Mouse (Mus musculus) forebrain, embryonic 11.5 days (tissue): ENCODE measurements around the gene Ppm1m. TPM values are rescaled to one million over a fixed set of nuclear protein-coding genes. Genes with fewer than 3 reads are reported as not detected.

Source experiments
- ATAC-seq: fragments of 200-750 bp; cut with Nextera tagmentation; replicated peaks from 2 replicates; pipeline ENCODE4 v1.8.0; 2017; ENCODE audit warnings: moderate TSS enrichment; ENCODE audit not compliant: low FRiP score
- DNase-seq: peaks from one replicate; pipeline ENCODE4 v3.0.0-alpha.2; 2017; ENCODE audit warnings: low spot score
- H3K27ac ChIP-seq: fragments of 300-500 bp; sonication (generic); 2 replicates; pipeline ENCODE4 v1.5.1; 2014; ENCODE audit warnings: low read depth, low read length
- H3K27me3 ChIP-seq: fragments of 300-500 bp; sonication (generic); 2 replicates; pipeline ENCODE4 v1.6.1; 2014; ENCODE audit warnings: mild to moderate bottlenecking, low read length, mixed read lengths; ENCODE audit not compliant: control insufficient read depth, insufficient read depth
- H3K36me3 ChIP-seq: fragments of 300-500 bp; sonication (generic); 2 replicates; pipeline ENCODE4 v1.6.1; 2014; ENCODE audit warnings: mild to moderate bottlenecking, low read length, moderate library complexity, mixed read lengths; ENCODE audit not compliant: control insufficient read depth, insufficient read depth
- H3K4me1 ChIP-seq: fragments of 300-500 bp; sonication (generic); replicated peaks from 2 replicates; pipeline ENCODE4 v1.6.1; 2014; ENCODE audit warnings: low read length, mixed read lengths; ENCODE audit not compliant: control insufficient read depth, insufficient read depth
- H3K4me2 ChIP-seq: fragments of 300-500 bp; sonication (generic); 2 replicates; pipeline ENCODE4 v1.6.1; 2014; ENCODE audit warnings: low read depth, mild to moderate bottlenecking, low read length, moderate library complexity, mixed read lengths; ENCODE audit not compliant: severe bottlenecking
- H3K4me3 ChIP-seq: fragments of 300-500 bp; sonication (generic); 2 replicates; pipeline ENCODE4 v1.5.1; 2014; ENCODE audit warnings: low read depth, low read length
- H3K9ac ChIP-seq: fragments of 300-500 bp; sonication (generic); 2 replicates; pipeline ENCODE4 v1.6.1; 2014; ENCODE audit warnings: low read length
- H3K9me3 ChIP-seq: fragments of 300-500 bp; sonication (generic); 2 replicates; pipeline ENCODE4 v1.6.1; 2016; ENCODE audit warnings: low read length, mixed read lengths; ENCODE audit not compliant: control insufficient read depth
- WGBS: fragments of 180-500 bp; shearing (Covaris S2); extraction: QIAGEN DNeasy Blood & Tissue Kit; methylation state at CpG from one replicate; pipeline ENCODE4 v1.1.7; 2014; 5-methylcytosine and 5-hydroxymethylcytosine counted together
- microRNA counts: library from miRNA; unstranded; fragments of <30 nt; microRNA quantifications from one replicate; lab custom pipeline; 2015
- microRNA-seq: library from miRNA; unstranded; fragments of <30 nt; microRNA quantifications from one replicate; pipeline ENCODE4, GENCODE M21; 2016; ENCODE audit not compliant: insufficient number of aligned reads
- polyA plus RNA-seq: library from polyadenylated mRNA; unstranded; fragments of >200 nt; fragmentation: Nextera tagmentation; extraction: Ambion mirVana; gene quantifications from 2 replicates; pipeline ENCODE4 v1.2.1, GENCODE M21; 2014

Ppm1m gene
- polyA plus RNA-seq, 1 experiment from 2014 or later, result 37.5 TPM

- H3K27ac ChIP-seq, result no peak overlapping the region
- WGBS, result 87% methylated on average over 9 of the region's 9 CpGs
- no peak overlapping the region for H3K9ac ChIP-seq
- H3K4me2 ChIP-seq, result no peak overlapping the region
- no peak overlapping the region for H3K4me3 ChIP-seq
- no peaks in the 10 kb centered on the region for H3K9me3 ChIP-seq
- 0 out of 2 replicates have a peak, but pooled peaks cover 2% of the 10 kb centered on the region for H3K27me3 ChIP-seq
- peaks cover 5% of the 10 kb centered on the region; the same call in 1 of the 2 replicates for H3K36me3 ChIP-seq
- peaks cover 12% of the 10 kb centered on the region; the same call in 1 of the 2 replicates for H3K4me1 ChIP-seq
- no peak for ATAC-seq
- DNase-seq, result no peak
Measured at GRCm38 (mm10) chr9:106154106-106154505, 45.4 kb downstream of the Ppm1m start.

DNA sequence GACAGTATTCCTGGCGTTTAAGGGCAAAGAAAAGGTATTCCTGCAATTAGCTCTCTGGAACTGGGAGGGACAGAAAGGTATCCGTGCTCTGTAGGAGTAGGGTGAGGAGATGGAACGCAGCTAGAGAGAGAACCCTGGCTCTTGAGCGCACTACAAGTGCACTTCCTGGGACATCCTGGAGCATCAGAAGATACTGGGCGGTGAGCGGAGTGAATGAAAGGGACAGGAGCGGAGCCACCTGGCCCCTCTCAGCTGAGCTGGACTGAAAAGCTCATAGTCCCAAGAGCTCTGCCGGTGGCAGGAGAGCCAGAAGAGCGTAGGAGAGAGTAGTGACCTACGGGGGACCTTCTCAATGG is 50.2 kb downstream of the Ppm1m start:
- DNase-seq (no peak), ATAC-seq (no peak)
- H3K4me2 ChIP-seq, result peak overlapping the region; percentile 80
- peak overlapping the region; percentile 70 for H3K4me3 ChIP-seq
- H3K27me3 ChIP-seq, result peaks cover 4% of the 10 kb centered on the region; the same call in 1 of the 2 replicates
- H3K4me1 ChIP-seq, result peaks cover 13% of the 10 kb centered on the region; the same call in 1 of the 2 replicates
- peak overlapping the region; percentile 93 for H3K9ac ChIP-seq
- 7% methylated on average over 10 of the region's 10 CpGs for WGBS
- peak overlapping the region; percentile 81 for H3K27ac ChIP-seq
- no peaks in the 10 kb centered on the region for H3K9me3 ChIP-seq
- H3K36me3 ChIP-seq, result peaks cover 5% of the 10 kb centered on the region; the same call in 1 of the 2 replicates

DNA sequence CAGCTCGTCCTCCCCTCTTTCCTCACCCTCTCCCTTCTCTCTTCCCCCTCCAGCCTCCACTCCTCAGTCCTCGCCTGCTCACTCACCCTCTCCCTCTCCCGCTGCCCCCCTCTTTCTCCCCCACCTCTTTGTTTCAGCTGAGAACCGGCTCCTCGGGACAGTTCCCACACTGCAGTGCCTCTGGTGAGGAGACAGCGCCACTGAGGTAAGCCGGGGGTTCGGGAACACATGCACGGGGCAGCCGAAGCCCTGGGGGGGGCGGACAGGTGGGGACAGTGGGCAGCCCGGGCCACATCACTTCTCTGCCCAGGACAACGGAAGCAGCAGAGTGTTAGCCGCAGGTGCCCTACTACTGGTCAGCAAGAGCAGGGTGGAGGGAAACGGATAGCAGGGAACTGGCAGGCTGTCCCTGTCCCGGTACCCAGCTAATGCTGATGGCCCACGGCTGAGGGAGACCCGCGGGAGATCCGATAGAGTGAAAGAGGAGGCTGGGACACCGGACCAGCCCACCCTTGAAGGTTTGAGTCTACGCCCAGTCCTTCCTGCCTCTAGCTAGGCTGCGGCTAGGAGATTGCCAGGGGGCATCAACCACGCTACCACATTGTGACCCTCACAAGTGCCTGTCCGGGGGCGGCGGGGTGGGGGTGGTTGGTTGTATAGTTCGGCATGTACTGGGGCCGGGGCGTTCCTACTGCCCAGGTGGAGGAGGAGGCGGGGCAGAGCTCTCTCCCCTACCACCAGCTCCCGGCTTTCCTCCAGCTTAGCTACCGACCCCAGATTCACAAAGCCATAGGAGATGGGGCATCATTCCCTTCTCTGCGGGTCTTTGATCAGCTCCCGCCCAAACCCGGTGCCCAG is 50.8 kb downstream of the Ppm1m start:
- Histone ChIP-seq H3K4me3 (peak overlapping the region; percentile 70), H3K9ac (peak overlapping the region; percentile 93), H3K9me3 (no peaks in the 10 kb centered on the region), H3K4me2 (peak overlapping the region; percentile 80), H3K36me3 (peaks cover 5% of the 10 kb centered on the region; the same call in 1 of the 2 replicates), H3K4me1 (peaks cover 16% of the 10 kb centered on the region; the same call in 1 of the 2 replicates), H3K27me3 (peaks cover 4% of the 10 kb centered on the region; the same call in 1 of the 2 replicates), H3K27ac (peak overlapping the region; percentile 81)
- DNase-seq, result peak; percentile 84
- WGBS, result under 1% methylated on average over 36 of the region's 36 CpGs
- ATAC-seq, result peak; percentile 84

GRCm38 (mm10) chr9:106147851-106148431 is 51.6 kb downstream of the Ppm1m start:
- Histone ChIP-seq H3K36me3 (peaks cover 5% of the 10 kb centered on the region; the same call in 1 of the 2 replicates), H3K4me2 (peak overlapping the region; percentile 80), H3K9me3 (no peaks in the 10 kb centered on the region), H3K27ac (peak overlapping the region; percentile 81), H3K4me3 (peak overlapping the region; percentile 70), H3K9ac (peak overlapping the region; percentile 93), H3K4me1 (peaks cover 17% of the 10 kb centered on the region; the same call in 1 of the 2 replicates), H3K27me3 (peaks cover 4% of the 10 kb centered on the region; the same call in 1 of the 2 replicates)
- ATAC-seq, result peak; percentile 70
- WGBS, result 3% methylated on average over 10 of the region's 10 CpGs
- DNase-seq, result peak; percentile 78

DNA sequence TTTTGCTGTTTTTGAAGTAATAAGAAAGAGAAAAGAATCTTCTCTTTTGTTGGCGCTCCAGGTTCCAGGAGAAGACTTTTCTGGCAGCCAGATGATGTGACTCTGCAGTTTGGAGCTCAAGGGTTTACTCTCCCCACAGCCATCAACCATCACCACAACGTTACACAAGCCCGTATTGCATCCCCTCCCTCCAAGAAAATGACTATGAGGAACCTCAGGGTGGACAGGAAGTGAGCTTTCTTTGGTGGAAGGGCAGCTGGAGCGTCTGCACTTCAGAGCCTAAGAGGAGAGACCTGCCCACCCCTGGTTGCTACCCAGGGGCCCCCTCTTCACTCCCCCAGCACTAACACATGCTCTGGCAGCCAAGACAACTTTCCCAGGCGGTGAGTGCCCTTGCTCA is 52.3 kb downstream of the Ppm1m start:
- H3K4me2 ChIP-seq, result peak overlapping the region; percentile 80
- H3K27ac ChIP-seq, result peak overlapping the region; percentile 81
- H3K36me3 ChIP-seq, result peaks cover 3% of the 10 kb centered on the region; the same call in 1 of the 2 replicates
- peak overlapping the region; percentile 70 for H3K4me3 ChIP-seq
- ATAC-seq, result no peak
- DNase-seq, result no peak
- H3K9ac ChIP-seq, result peak overlapping the region; percentile 93
- 33% methylated on average over 5 of the region's 5 CpGs for WGBS
- H3K27me3 ChIP-seq, result peaks cover 5% of the 10 kb centered on the region; the same call in 1 of the 2 replicates
- H3K9me3 ChIP-seq, result no peaks in the 10 kb centered on the region
- H3K4me1 ChIP-seq, result peaks cover 17% of the 10 kb centered on the region; the same call in 1 of the 2 replicates

DNA sequence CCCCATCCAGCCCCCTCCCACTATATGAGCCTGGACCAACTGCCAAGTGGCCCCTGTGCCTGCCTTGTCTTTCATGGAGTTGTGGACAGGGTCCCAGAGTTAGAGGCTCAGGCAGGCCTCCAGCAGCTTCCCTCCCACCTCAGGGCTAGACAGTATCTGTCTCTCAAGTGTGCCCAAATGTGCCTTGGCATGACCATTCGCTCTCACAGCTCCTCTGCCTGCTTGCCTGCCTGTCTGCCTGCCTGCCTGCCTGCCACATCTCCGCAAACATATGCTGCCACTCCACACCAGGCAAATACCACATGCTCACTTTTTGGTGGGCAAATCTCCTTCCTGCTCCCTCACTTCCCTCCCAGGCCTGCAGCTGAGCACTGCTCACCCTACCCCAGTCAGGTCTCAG is 54.0 kb downstream of the Ppm1m start:
- Histone ChIP-seq H3K4me2 (no peak overlapping the region), H3K9ac (no peak overlapping the region), H3K4me3 (no peak overlapping the region), H3K27me3 (peaks cover 6% of the 10 kb centered on the region; the same call in 1 of the 2 replicates), H3K9me3 (no peaks in the 10 kb centered on the region), H3K27ac (no peak overlapping the region), H3K36me3 (no peaks in the 10 kb centered on the region), H3K4me1 (peaks cover 15% of the 10 kb centered on the region; the same call in 1 of the 2 replicates)
- DNase-seq (no peak), ATAC-seq (no peak)
- WGBS, result 70% methylated on average over 2 of the region's 2 CpGs

MicroRNAs encoded within 50 kb of the gene (microRNA counts, 519-probe panel; counts per million panel counts)
- microRNA mmu-let-7g (lab: Ali Mortazavi, UCI), result 6,291 counts per million, percentile 84 among the panel's probes with 10 or more counts

Small RNA genes lying within 50 kb of the gene (microRNA-seq; reads per million reads assigned to microRNA genes)
- gene Mir135a-1 (419 reads per million, percentile 56 among the genes with 10 or more reads in this experiment), gene Mirlet7g (19,376 reads per million, percentile 97 among the genes with 10 or more reads in this experiment)

Other genes with a start within 250 kb of the Ppm1m start
- not detected in 2 replicates for gene Col6a5, start 239.1 kb downstream of the Ppm1m start, polyA plus RNA-seq
- 0.32 and 0.53 TPM in 2 replicates for gene Col6a4, start 103.0 kb downstream of the Ppm1m start, polyA plus RNA-seq
- gene Glyctk, start 41.6 kb downstream of the Ppm1m start, polyA plus RNA-seq, result 9.8 and 10.2 TPM in 2 replicates
- 33.5 and 34.6 TPM in 2 replicates for gene Wdr82, start 28.8 kb downstream of the Ppm1m start, polyA plus RNA-seq
- gene Twf2, start 3.4 kb upstream of the Ppm1m start, polyA plus RNA-seq, result 61.3 and 65.5 TPM in 2 replicates
- gene Tlr9, start 22.9 kb upstream of the Ppm1m start, polyA plus RNA-seq, result not detected in 2 replicates
- gene Alas1, start 48.9 kb upstream of the Ppm1m start, polyA plus RNA-seq, result 81.9 and 89.2 TPM in 2 replicates
- 32.5 and 34.9 TPM in 2 replicates for gene Poc1a, start 81.3 kb upstream of the Ppm1m start, polyA plus RNA-seq
- 26.8 and 27.6 TPM in 2 replicates for gene Dusp7, start 168.9 kb upstream of the Ppm1m start, polyA plus RNA-seq
- 879 and 889 TPM in 2 replicates for gene Rpl29, start 229.7 kb upstream of the Ppm1m start, polyA plus RNA-seq
- gene Acy1, start 238.6 kb upstream of the Ppm1m start, polyA plus RNA-seq, result 39.5 and 43.4 TPM in 2 replicates
- 4.6 and 4.7 TPM in 2 replicates for gene Abhd14b, start 247.7 kb upstream of the Ppm1m start, polyA plus RNA-seq
- gene Abhd14a, start 247.9 kb upstream of the Ppm1m start, polyA plus RNA-seq, result 38.3 and 41.0 TPM in 2 replicates